Mouse (Mus musculus) layer of hippocampus, postnatal 36 days (tissue): ENCODE measurements around the gene Uxs1. TPM values are rescaled to one million over a fixed set of nuclear protein-coding genes. Genes with fewer than 3 reads are reported as not detected.

Source experiments
- DNase-seq, 2 experiments: peaks; one replicate each; pipeline ENCODE4 v3.0.0; 2022
- total RNA-seq, 2 experiments: library from RNA; stranded (reverse); gene quantifications; 2 replicates each; pipeline ENCODE4 v1.2.3; 2021

Uxs1 gene
- total RNA-seq, 2 experiments from 2014 or later, result 42.9 to 49.4 TPM

GRCm38 (mm10) chr1:43717967-43718366, 109.6 kb downstream of the Uxs1 start:
- no peak for DNase-seq

- no peak for DNase-seq
Measured at GRCm38 (mm10) chr1:43714841-43715240, 112.8 kb downstream of the Uxs1 start.

- peak in 1 of 2 experiments; percentile 4 for DNase-seq
Measured at GRCm38 (mm10) chr1:43698577-43699000, 129.0 kb downstream of the Uxs1 start.

Other genes with a start within 250 kb of the Uxs1 start
- gene 1500015O10Rik, start 97.2 kb downstream of the Uxs1 start, total RNA-seq, result 1 to 10 TPM; 1.4 to 7.0 TPM
- gene Tpp2, start 105.8 kb upstream of the Uxs1 start, total RNA-seq, result 10 to 100 TPM; 53.4 to 56.9 TPM
- not detected for gene Mettl21c, start 192.2 kb upstream of the Uxs1 start, total RNA-seq
- not detected for gene Gm8251, start 234.1 kb upstream of the Uxs1 start, total RNA-seq